Mouse (Mus musculus) lung, postnatal 0 days (tissue): ENCODE data around the gene Tex33.

Source experiments
- CTCF ChIP-seq: IDR thresholded peaks from 2 replicates; pipeline ENCODE4 v1.5.1; 2016; ENCODE audit warnings: antibody characterized with exemption, mild to moderate bottlenecking
- EP300 ChIP-seq: IDR thresholded peaks from 2 replicates; pipeline ENCODE4 v1.6.1; 2016; ENCODE audit warnings: antibody characterized with exemption, mild to moderate bottlenecking, control low read depth

DNA sequence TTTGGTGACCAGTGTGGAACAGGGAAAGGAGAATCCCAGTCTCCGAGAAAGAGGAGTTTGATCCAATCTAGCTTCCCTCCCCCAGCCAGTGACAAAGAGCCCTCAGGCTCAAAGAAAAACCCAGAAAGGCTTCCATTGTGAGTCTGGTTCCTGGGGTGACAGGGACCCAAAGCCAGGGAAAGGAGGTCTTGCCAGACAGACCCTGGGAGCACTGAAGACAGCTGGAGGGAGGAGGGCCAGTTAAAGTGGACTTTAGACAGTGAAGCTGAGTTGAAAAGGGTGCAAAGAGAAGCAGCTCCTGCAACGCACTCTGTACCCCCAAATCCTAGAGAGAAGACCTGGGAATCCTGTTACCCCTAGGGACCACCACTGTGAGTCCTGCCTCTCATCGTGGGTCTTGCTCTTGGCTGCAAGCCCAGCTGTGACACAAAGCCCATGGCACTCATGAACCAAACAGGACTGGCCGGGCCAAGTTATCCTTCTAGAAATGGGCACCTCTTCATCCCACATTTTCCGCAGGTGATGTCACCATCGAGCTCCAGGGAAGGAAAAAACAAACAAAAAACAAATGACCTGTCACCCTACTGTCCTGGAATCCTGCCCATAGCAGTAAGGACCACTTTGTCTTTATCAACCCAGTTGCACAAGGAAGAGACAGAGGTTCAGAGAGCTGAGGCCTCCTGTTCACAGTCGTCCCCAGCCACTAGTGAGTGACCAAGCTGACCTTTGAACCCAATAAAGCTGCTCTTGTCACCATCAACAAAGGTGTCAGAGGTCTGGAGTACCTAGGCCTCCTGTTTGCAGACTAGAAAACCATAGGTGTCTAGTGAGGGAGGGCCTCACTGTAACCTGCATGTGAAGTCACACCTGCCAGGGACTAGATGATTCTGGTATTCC, 11.2 kb downstream of the Tex33 start:
- TF ChIP-seq EP300: no peak
- TF ChIP-seq CTCF: no peak
